In genomic region chr9:61666118-61666517, GRCm38 (mm10) we compare ENCODE assay signal across 15 mouse cellular contexts.
A peak's percentile ranks its signal among the peaks of the same experiment; 100 is the strongest.
DNase-seq lines count a peak whose midpoint lies in the region; ATAC-seq and TF ChIP-seq lines count a peak whose summit lies in the region.
"Had no signal": no experiment of that assay in that cellular context is flagged by ENCODE, and none has a peak within 500 bp of the region (broad histone marks: within the 10 kb centered on the region; RNA-seq: fewer than 3 reads in every experiment).

No protein-coding gene starts in this region.

- TF ChIP-seq POLR2A in ES-Bruce4 (IDR thresholded peaks at IDR 0.05; ENCODE audit: insufficient read depth, low read length) = no peak

- TF ChIP-seq CTCF in ES-Bruce4 (IDR thresholded peaks at IDR 0.05; ENCODE audit: low read depth, low read length) = no peak

- peak; percentile 16 for DNase-seq in adrenal gland, postnatal 10 days
- DNase-seq in adrenal gland, adult 18-20 months (ENCODE audit: low spot score in 2 of 2) = no peak
- peak; percentile 50 for DNase-seq in liver, embryonic 11.5 days (ENCODE audit: low spot score)
- DNase-seq in left cerebral cortex, adult 18-20 months (ENCODE audit: low spot score in 2 of 2) = no peak
- DNase-seq in right cerebral cortex, postnatal 36 days (ENCODE audit: low spot score in 2 of 2) = no peak
- DNase-seq: cerebellum, adult 11-12 months; lung, postnatal 4 days; right cerebral cortex, postnatal 25 days had no signal

- H3K36me3 ChIP-seq in ES-Bruce4 (ENCODE audit: control insufficient read depth, insufficient read depth, low read length, poor library complexity, severe bottlenecking) = no peaks in the 10 kb centered on the region
- H3K36me3 ChIP-seq in liver, embryonic 11.5 days (ENCODE audit: control insufficient read depth, insufficient read depth, low read length) = no peaks in the 10 kb centered on the region
- no peaks in the 10 kb centered on the region for H3K36me3 ChIP-seq in neural tube, embryonic 15.5 days
- H3K36me3 ChIP-seq: limb, embryonic 10.5 days had no signal

- H3K9ac ChIP-seq in ES-Bruce4 (ENCODE audit: low read depth, poor library complexity, severe bottlenecking) = no peak overlapping the region
- H3K9ac ChIP-seq in liver, embryonic 11.5 days (ENCODE audit: low read depth, low read length) = no peak overlapping the region
- no peak overlapping the region for H3K9ac ChIP-seq in neural tube, embryonic 15.5 days (replicated peaks)
- H3K9ac ChIP-seq: forebrain, embryonic 13.5 days; hindbrain, embryonic 14.5 days had no signal

- 26% methylated on average over 6 of the region's 6 CpGs for WGBS in liver, embryonic 11.5 days
- 91% methylated on average over 6 of the region's 6 CpGs for WGBS in neural tube, embryonic 15.5 days

- H3K4me2 ChIP-seq in liver, embryonic 11.5 days = no peak overlapping the region
- H3K4me2 ChIP-seq in neural tube, embryonic 15.5 days = no peak overlapping the region
- H3K4me2 ChIP-seq: forebrain, embryonic 13.5 days; hindbrain, embryonic 14.5 days had no signal

- ATAC-seq in liver, embryonic 11.5 days (replicated peaks; ENCODE audit: low FRiP score) = peak; percentile 65
- peak; percentile 37; the same call in 1 of the 2 replicates for ATAC-seq in neutrophil, adult 5-6 weeks (ENCODE audit: extremely low read depth, insufficient number of reproducible peaks, low FRiP score, poor library complexity, severe bottlenecking)
- no peak for ATAC-seq in neural tube, embryonic 15.5 days (ENCODE audit: low FRiP score)
- ATAC-seq: forebrain, embryonic 13.5 days had no signal

- H3K27me3 ChIP-seq in ES-Bruce4 (ENCODE audit: control insufficient read depth, insufficient read depth, low read length, poor library complexity, severe bottlenecking) = no peaks in the 10 kb centered on the region
- H3K27me3 ChIP-seq in liver, embryonic 11.5 days (replicated peaks; ENCODE audit: control insufficient read depth, insufficient read depth, low read length) = no peaks in the 10 kb centered on the region
- peaks cover 4% of the 10 kb centered on the region for H3K27me3 ChIP-seq in neural tube, embryonic 15.5 days (replicated peaks)
- H3K27me3 ChIP-seq: forebrain, embryonic 13.5 days had no signal

- H3K4me1 ChIP-seq in ES-Bruce4 (ENCODE audit: control insufficient read depth, insufficient read depth, low read length) = peaks cover 14% of the 10 kb centered on the region
- peaks cover 21% of the 10 kb centered on the region for H3K4me1 ChIP-seq in liver, embryonic 11.5 days (replicated peaks; ENCODE audit: control insufficient read depth, insufficient read depth, low read length)
- H3K4me1 ChIP-seq in neural tube, embryonic 15.5 days = no peaks in the 10 kb centered on the region

- H3K9me3 ChIP-seq in ES-Bruce4 (replicated peaks; ENCODE audit: control insufficient read depth, insufficient read depth, low read length, poor library complexity, severe bottlenecking) = no peaks in the 10 kb centered on the region
- no peaks in the 10 kb centered on the region for H3K9me3 ChIP-seq in liver, embryonic 11.5 days (ENCODE audit: control insufficient read depth, low read length)
- H3K9me3 ChIP-seq in neural tube, embryonic 15.5 days (replicated peaks) = no peaks in the 10 kb centered on the region
- H3K9me3 ChIP-seq: limb, embryonic 10.5 days had no signal

- TF ChIP-seq EP300 in ES-Bruce4 (IDR thresholded peaks at IDR 0.05; ENCODE audit: insufficient read depth, low read depth, low read length) = no peak

- H3K27ac ChIP-seq in ES-Bruce4 (ENCODE audit: insufficient read depth, low read length) = peak overlapping the region; percentile 38; the same call in 1 of the 2 replicates
- no peak overlapping the region for H3K27ac ChIP-seq in liver, embryonic 11.5 days (ENCODE audit: low read depth, low read length)
- no peak overlapping the region for H3K27ac ChIP-seq in neural tube, embryonic 15.5 days (replicated peaks)
- H3K27ac ChIP-seq: forebrain, embryonic 13.5 days; heart, adult 2 months; hindbrain, embryonic 14.5 days; limb, embryonic 10.5 days had no signal

- H3K4me3 ChIP-seq in ES-Bruce4 (ENCODE audit: low read depth, low read length) = no peak overlapping the region
- H3K4me3 ChIP-seq in liver, embryonic 11.5 days (ENCODE audit: low read depth, low read length) = no peak overlapping the region
- H3K4me3 ChIP-seq in neural tube, embryonic 15.5 days (replicated peaks) = no peak overlapping the region
- H3K4me3 ChIP-seq: forebrain, embryonic 13.5 days; heart, adult 2 months; limb, embryonic 10.5 days had no signal

Comparison
In these comparisons a context has a peak if more than half of its experiments do, and no peak if none do; other contexts are left out.
1. DNase-seq: peak in adrenal gland, postnatal 10 days (single experiment) and liver, embryonic 11.5 days (single experiment); none in adrenal gland, adult 18-20 months (0 of 2), left cerebral cortex, adult 18-20 months (0 of 2) and right cerebral cortex, postnatal 36 days (0 of 2).